Mouse (Mus musculus) ES-Bruce4 (cell line): ENCODE measurements at regions not wholly inside any gene's neighbourhood (a gene's known extent, or its start where the extent isn't known, plus 50 kb on each side); places are given as distances from the start of the nearest gene placed in this dataset.

ENCODE experiments used
- CTCF ChIP-seq: IDR thresholded peaks from one replicate; pipeline ENCODE4 v1.8.1; 2011; ENCODE audit warnings: low read depth, low read length
- EP300 ChIP-seq: IDR thresholded peaks from 2 replicates; pipeline ENCODE4 v1.6.1; 2011; ENCODE audit warnings: low read depth, low read length; ENCODE audit not compliant: insufficient read depth
- POLR2A ChIP-seq: IDR thresholded peaks from one replicate; pipeline ENCODE4 v1.8.1; 2011; ENCODE audit warnings: low read length; ENCODE audit not compliant: insufficient read depth

DNA sequence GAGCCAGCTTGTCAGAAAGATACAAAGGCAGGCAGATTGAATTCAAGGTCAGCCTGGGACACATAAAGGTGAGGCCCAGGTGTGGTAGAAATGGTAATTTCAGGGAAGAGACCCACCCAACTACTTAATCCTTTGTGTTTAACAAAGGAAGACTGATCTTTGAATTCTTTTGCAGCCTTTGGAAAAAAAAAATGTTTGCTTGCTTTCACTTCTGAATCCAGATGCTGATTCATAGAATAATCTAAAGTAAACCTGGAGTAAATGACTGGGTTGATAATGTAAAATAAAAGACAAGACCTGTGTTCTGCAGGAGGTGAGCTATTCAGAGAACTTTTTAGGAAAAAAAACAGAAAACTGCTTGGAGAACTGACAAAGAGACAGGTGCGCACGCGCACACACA lies 310.9 kb upstream of the Klf6 start:
- no peak for TF ChIP-seq EP300
- no peak for TF ChIP-seq POLR2A
- TF ChIP-seq CTCF = no peak
